Mouse (Mus musculus) adrenal gland, postnatal 36 days (tissue): ENCODE data around the gene Med28. TPM values are rescaled to one million over a fixed set of nuclear protein-coding genes. Genes with fewer than 3 reads are reported as not detected.

ENCODE experiments used
- DNase-seq, 2 experiments: peaks; one replicate each; pipeline ENCODE4 v3.0.0; 2021; ENCODE audit warnings: mixed read lengths in 1 of 2
- total RNA-seq, 2 experiments: library from RNA; stranded (reverse); gene quantifications; 2 replicates each; pipeline ENCODE4 v1.2.3; 2021

Med28 gene
- total RNA-seq, 2 experiments from 2014 or later = 96.0 to 113 TPM

GRCm38 (mm10) chr5:45510071-45510470 lies 10.0 kb upstream of the Med28 start:
- no peak for DNase-seq

- DNase-seq = no peak
These were observed 7.1 kb upstream of the Med28 start for GRCm38 (mm10) chr5:45512908-45513307.

- DNase-seq = no peak
These were observed 6.5 kb upstream of the Med28 start for GRCm38 (mm10) chr5:45513511-45513910.

- DNase-seq = no peak
These were observed 5.4 kb upstream of the Med28 start for GRCm38 (mm10) chr5:45514599-45514998.

- DNase-seq = peak in 1 of 2 experiments; percentile 12
These were observed 4.8 kb upstream of the Med28 start for GRCm38 (mm10) chr5:45515151-45515743.

GRCm38 (mm10) chr5:45520809-45521110 lies 731 bp downstream of the Med28 start:
- no peak for DNase-seq

GRCm38 (mm10) chr5:45521601-45522000 lies 1.6 kb downstream of the Med28 start:
- DNase-seq = no peak

GRCm38 (mm10) chr5:45525101-45525500 lies 5.1 kb downstream of the Med28 start:
- DNase-seq = no peak

GRCm38 (mm10) chr5:45526338-45526737 lies 6.3 kb downstream of the Med28 start:
- no peak for DNase-seq

GRCm38 (mm10) chr5:45529696-45530095 lies 9.7 kb downstream of the Med28 start:
- DNase-seq = peak; percentile 42 to 69

GRCm38 (mm10) chr5:45534319-45535098 lies 14.5 kb downstream of the Med28 start:
- peak; percentile 63 to 73 for DNase-seq

- no peak for DNase-seq
These were observed 15.1 kb downstream of the Med28 start for GRCm38 (mm10) chr5:45535177-45535576.

- no peak for DNase-seq
These were observed 19.5 kb downstream of the Med28 start for GRCm38 (mm10) chr5:45539502-45539901.

GRCm38 (mm10) chr5:45543374-45543773 lies 23.3 kb downstream of the Med28 start:
- peak in 1 of 2 experiments; percentile 28 for DNase-seq

- DNase-seq = no peak
These were observed 29.6 kb downstream of the Med28 start for GRCm38 (mm10) chr5:45549586-45549985.

GRCm38 (mm10) chr5:45564054-45564453 lies 44.0 kb downstream of the Med28 start:
- DNase-seq = peak; percentile 7 to 15

GRCm38 (mm10) chr5:45565829-45566228 lies 45.8 kb downstream of the Med28 start:
- DNase-seq = no peak

GRCm38 (mm10) chr5:45572816-45573215 lies 52.8 kb downstream of the Med28 start:
- DNase-seq = peak; percentile 15 to 29

- DNase-seq = no peak
These were observed 56.7 kb downstream of the Med28 start for GRCm38 (mm10) chr5:45576716-45577115.

- DNase-seq = peak in 1 of 2 experiments; percentile 3
These were observed 57.3 kb downstream of the Med28 start for GRCm38 (mm10) chr5:45577376-45577775.
